Mouse (Mus musculus): ENCODE data around the gene Kdelr2. TPM values are rescaled to one million over a fixed set of nuclear protein-coding genes. Genes with fewer than 3 reads are reported as not detected.

Kdelr2 gene
- polyA plus RNA-seq, 1 experiment from 2014 or later: 186 TPM

DNA sequence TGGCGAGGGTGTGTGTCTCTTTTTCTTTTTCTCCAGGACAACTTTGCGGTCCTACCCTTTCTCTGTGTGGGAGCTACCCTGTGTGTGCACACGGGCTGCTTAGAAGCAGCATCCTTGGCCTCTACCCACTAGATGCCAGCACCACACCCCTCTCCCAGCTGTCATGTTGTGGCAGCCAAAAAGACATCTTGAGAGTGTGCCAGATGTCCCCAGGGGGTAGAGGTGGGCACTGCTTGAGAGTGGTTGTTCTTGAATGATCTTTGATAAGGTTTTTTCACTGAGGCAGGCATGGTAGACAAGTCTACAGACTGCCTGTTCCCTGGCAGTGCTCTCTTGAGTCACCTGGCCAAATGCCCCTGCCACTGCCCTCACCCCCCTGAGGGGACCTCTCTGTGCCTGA is 35.7 kb upstream of the Kdelr2 start:
- Histone ChIP-seq H3K4me1 (ENCODE audit: control insufficient read depth, insufficient read depth, low read length) (peaks cover 14% of the 10 kb centered on the region), H3K9ac (ENCODE audit: low read length) (no peak overlapping the region), H3K36me3 (ENCODE audit: control insufficient read depth, insufficient read depth, low read length) (no peaks in the 10 kb centered on the region), H3K27ac (ENCODE audit: low read depth, low read length) (no peak overlapping the region), H3K9me3 (ENCODE audit: control insufficient read depth, low read length) (no peaks in the 10 kb centered on the region), H3K27me3 (ENCODE audit: control insufficient read depth, insufficient read depth, low read length) (peaks cover 64% of the 10 kb centered on the region), H3K4me2 (ENCODE audit: low read depth) (no peak overlapping the region), H3K4me3 (ENCODE audit: low read depth, low read length) (no peak overlapping the region)
- no peak for DNase-seq (ENCODE audit: low spot score)
- WGBS: 64% methylated on average over 3 of the region's 3 CpGs
- ATAC-seq (ENCODE audit: insufficient read depth, low FRiP score, low TSS enrichment): no peak

DNA sequence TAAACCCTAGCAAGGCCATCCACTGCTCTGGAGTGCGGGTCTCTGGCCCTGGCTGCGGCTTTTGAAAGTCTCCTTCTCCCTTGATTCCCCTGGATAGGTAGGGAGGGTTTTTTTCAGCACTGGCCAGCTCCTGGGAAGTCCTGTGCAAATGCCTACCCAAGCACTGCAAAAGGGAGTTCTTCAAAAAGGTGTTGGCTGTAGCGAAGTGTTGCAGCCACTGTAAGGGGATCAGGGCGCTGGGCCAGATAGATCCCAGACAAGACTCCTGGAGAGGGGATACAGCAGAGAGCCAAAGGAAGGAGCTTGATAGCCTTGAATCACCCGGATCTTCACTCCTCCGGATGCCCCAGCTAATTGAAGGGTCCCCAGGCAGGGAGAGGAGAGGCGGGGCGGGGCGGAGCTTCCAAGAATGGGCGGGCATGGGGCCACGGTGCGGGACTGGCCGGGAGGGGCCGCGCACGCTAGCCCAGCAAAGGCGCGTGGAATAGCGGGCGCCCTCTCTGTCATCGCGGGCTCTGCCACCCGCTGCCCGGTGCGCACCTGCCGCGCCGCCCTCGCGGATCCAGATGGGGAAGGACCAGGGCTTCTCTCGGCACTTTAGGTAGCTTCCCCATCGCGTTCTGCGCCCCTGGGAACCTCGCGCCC is 33.9 kb upstream of the Kdelr2 start:
- DNase-seq (ENCODE audit: low spot score) (peak; percentile 20), ATAC-seq (ENCODE audit: insufficient read depth, low FRiP score, low TSS enrichment) (no peak)
- no peak overlapping the region for H3K27ac ChIP-seq (ENCODE audit: low read depth, low read length)
- H3K4me1 ChIP-seq (ENCODE audit: control insufficient read depth, insufficient read depth, low read length): 0 out of 2 replicates have a peak, but pooled peaks cover 2% of the 10 kb centered on the region
- 2% methylated on average over 34 of the region's 36 CpGs for WGBS
- no peak overlapping the region for H3K9ac ChIP-seq (ENCODE audit: low read length)
- peak overlapping the region; percentile 31 for H3K4me2 ChIP-seq (ENCODE audit: low read depth)
- H3K27me3 ChIP-seq (ENCODE audit: control insufficient read depth, insufficient read depth, low read length): peaks cover 73% of the 10 kb centered on the region
- no peaks in the 10 kb centered on the region for H3K9me3 ChIP-seq (ENCODE audit: control insufficient read depth, low read length)
- H3K4me3 ChIP-seq (ENCODE audit: low read depth, low read length): no peak overlapping the region
- H3K36me3 ChIP-seq (ENCODE audit: control insufficient read depth, insufficient read depth, low read length): no peaks in the 10 kb centered on the region

DNA sequence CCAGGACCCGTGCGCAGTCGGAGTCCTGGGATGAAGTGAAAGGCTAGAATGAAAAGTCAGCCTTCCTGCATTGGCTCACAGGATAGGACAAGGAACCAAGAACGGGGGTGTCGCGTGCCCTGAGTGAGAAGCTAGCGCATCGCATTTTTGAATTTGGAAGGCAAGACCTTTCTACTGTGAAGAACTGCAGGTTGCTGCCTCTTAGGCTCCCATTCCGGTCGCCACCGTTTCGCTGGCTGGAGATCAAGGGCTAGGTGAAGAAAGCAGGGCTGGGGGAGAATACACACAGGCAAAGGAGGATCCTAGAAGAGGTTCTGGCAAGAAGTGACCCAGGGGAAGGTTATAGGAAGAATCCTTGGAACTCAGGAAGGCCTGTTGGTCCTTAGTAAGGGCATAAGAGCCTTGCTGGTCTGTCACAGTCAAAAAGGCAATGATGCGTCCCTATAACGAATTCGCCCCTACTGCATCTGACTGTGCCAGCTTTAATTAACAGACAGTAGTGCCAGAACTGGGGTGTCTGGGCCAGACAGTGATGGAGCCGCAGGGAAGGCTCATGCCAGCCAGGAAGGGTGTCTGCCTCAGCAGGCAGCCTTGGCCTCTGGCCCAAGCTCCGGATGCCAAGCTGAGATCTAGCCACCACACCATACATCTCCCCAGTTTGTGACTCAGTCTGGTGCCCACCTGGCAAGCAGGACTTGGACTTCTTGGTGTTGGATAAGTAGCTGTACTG is 33.1 kb upstream of the Kdelr2 start:
- 0 out of 2 replicates have a peak, but pooled peaks cover 2% of the 10 kb centered on the region for H3K4me1 ChIP-seq (ENCODE audit: control insufficient read depth, insufficient read depth, low read length)
- ATAC-seq (ENCODE audit: insufficient read depth, low FRiP score, low TSS enrichment) (no peak), DNase-seq (ENCODE audit: low spot score) (no peak)
- no peak overlapping the region for H3K9ac ChIP-seq (ENCODE audit: low read length)
- 26% methylated on average over 17 of the region's 17 CpGs for WGBS
- no peak overlapping the region for H3K27ac ChIP-seq (ENCODE audit: low read depth, low read length)
- no peaks in the 10 kb centered on the region for H3K9me3 ChIP-seq (ENCODE audit: control insufficient read depth, low read length)
- no peaks in the 10 kb centered on the region for H3K36me3 ChIP-seq (ENCODE audit: control insufficient read depth, insufficient read depth, low read length)
- H3K4me2 ChIP-seq (ENCODE audit: low read depth): peak overlapping the region; percentile 31; the same call in 1 of the 2 replicates
- H3K27me3 ChIP-seq (ENCODE audit: control insufficient read depth, insufficient read depth, low read length): peaks cover 71% of the 10 kb centered on the region
- H3K4me3 ChIP-seq (ENCODE audit: low read depth, low read length): no peak overlapping the region

DNA sequence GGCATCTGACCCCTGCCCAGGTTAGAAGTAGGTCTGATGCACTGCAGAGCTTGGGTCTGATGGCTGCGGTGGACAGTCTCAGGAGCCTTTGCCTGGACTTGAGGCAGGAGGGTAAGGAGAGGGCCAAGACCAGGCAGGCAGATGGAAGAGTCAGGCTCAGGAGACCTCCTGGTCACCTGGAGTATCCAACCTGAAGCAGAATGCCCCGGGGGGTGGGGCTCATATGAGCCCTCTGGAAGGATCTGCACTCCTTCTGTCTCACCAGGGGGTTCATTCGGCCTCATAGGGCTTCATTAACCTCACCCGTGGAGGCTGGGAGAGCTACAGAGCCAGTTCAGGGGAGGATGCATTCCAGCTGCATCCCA is 32.5 kb upstream of the Kdelr2 start:
- H3K9ac ChIP-seq (ENCODE audit: low read length): no peak overlapping the region
- H3K27ac ChIP-seq (ENCODE audit: low read depth, low read length): no peak overlapping the region
- WGBS: 53% methylated on average over 4 of the region's 4 CpGs
- H3K9me3 ChIP-seq (ENCODE audit: control insufficient read depth, low read length): no peaks in the 10 kb centered on the region
- H3K4me2 ChIP-seq (ENCODE audit: low read depth): no peak overlapping the region
- H3K27me3 ChIP-seq (ENCODE audit: control insufficient read depth, insufficient read depth, low read length): peaks cover 71% of the 10 kb centered on the region
- DNase-seq (ENCODE audit: low spot score) (no peak), ATAC-seq (ENCODE audit: insufficient read depth, low FRiP score, low TSS enrichment) (no peak)
- no peak overlapping the region for H3K4me3 ChIP-seq (ENCODE audit: low read depth, low read length)
- H3K36me3 ChIP-seq (ENCODE audit: control insufficient read depth, insufficient read depth, low read length): no peaks in the 10 kb centered on the region
- H3K4me1 ChIP-seq (ENCODE audit: control insufficient read depth, insufficient read depth, low read length): 0 out of 2 replicates have a peak, but pooled peaks cover 2% of the 10 kb centered on the region

DNA sequence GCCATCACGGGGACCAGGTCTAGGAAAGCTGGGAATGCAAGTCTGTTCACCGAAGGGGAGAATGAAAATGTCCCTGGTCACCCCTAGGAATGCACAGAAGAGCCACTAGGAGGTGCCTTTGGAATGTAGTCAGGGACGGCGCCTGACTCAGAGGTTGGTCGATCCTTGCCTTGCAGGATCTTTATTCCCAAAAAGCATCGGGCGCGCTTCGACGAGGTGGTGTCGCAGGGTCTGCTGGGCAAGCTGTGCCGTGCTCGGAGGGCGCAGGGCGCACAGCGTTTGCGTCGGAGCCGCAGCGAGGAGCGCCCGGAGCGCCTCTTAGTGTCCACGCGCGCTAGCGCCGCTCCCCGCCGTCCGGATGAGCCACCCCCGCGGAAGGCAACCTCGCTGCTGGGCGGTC is 30.8 kb upstream of the Kdelr2 start:
- Histone ChIP-seq H3K27ac (ENCODE audit: low read depth, low read length) (no peak overlapping the region), H3K4me2 (ENCODE audit: low read depth) (peak overlapping the region; percentile 36), H3K4me1 (ENCODE audit: control insufficient read depth, insufficient read depth, low read length) (0 out of 2 replicates have a peak, but pooled peaks cover 2% of the 10 kb centered on the region), H3K9me3 (ENCODE audit: control insufficient read depth, low read length) (no peaks in the 10 kb centered on the region), H3K9ac (ENCODE audit: low read length) (no peak overlapping the region), H3K27me3 (ENCODE audit: control insufficient read depth, insufficient read depth, low read length) (peaks cover 70% of the 10 kb centered on the region), H3K4me3 (ENCODE audit: low read depth, low read length) (peak overlapping the region; percentile 26), H3K36me3 (ENCODE audit: control insufficient read depth, insufficient read depth, low read length) (no peaks in the 10 kb centered on the region)
- DNase-seq (ENCODE audit: low spot score) (peak; percentile 21), ATAC-seq (ENCODE audit: insufficient read depth, low FRiP score, low TSS enrichment) (no peak)
- 4% methylated on average over 28 of the region's 35 CpGs for WGBS

DNA sequence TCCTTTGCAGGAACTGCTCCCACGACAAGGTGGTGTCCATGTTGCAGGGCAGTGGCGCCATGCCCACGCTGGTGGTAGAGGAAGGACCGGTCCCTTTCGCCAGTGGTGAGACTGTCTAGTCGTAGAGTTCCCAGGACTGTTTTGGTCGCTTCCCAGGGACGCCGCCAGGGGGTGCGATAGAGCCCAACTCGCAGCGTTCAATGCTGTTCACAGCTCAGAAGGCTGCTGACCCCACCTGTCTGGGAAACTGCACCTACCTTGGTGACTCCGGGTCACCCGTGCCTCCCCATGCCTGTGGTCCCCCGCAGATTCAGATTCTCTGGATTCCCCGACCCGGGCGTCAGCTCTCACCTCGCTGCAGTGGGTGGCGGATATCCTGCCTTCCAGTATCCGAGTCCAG is 28.4 kb upstream of the Kdelr2 start:
- Histone ChIP-seq H3K9ac (ENCODE audit: low read length) (no peak overlapping the region), H3K27me3 (ENCODE audit: control insufficient read depth, insufficient read depth, low read length) (peaks cover 46% of the 10 kb centered on the region), H3K36me3 (ENCODE audit: control insufficient read depth, insufficient read depth, low read length) (no peaks in the 10 kb centered on the region), H3K4me2 (ENCODE audit: low read depth) (no peak overlapping the region), H3K9me3 (ENCODE audit: control insufficient read depth, low read length) (no peaks in the 10 kb centered on the region), H3K4me1 (ENCODE audit: control insufficient read depth, insufficient read depth, low read length) (no peaks in the 10 kb centered on the region), H3K4me3 (ENCODE audit: low read depth, low read length) (no peak overlapping the region), H3K27ac (ENCODE audit: low read depth, low read length) (no peak overlapping the region)
- 10% methylated on average over 21 of the region's 21 CpGs for WGBS
- ATAC-seq (ENCODE audit: insufficient read depth, low FRiP score, low TSS enrichment) (no peak), DNase-seq (ENCODE audit: low spot score) (peak; percentile 73)

DNA sequence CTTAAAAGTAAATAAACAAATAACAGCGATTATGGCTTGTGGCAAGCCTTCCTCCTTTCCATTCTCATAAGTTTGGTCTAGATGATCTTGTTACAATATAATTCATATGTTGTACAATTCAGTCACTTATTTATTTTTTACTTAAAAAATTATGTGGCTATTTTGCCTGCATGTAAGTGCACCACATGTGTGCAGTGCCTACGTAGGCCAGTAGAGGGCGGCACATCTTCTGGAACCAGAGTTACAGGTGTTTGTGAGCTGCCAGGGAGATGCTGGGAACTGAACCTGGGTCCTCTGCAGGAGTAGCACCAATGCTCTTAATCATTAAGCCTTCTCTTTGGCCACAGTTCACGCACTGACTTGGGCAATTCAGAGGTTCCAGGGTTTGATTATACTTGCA is 27.5 kb upstream of the Kdelr2 start:
- H3K4me1 ChIP-seq (ENCODE audit: control insufficient read depth, insufficient read depth, low read length): no peaks in the 10 kb centered on the region
- no peak overlapping the region for H3K4me2 ChIP-seq (ENCODE audit: low read depth)
- WGBS: 83% methylated on average over 4 of the region's 4 CpGs
- peaks cover 39% of the 10 kb centered on the region for H3K27me3 ChIP-seq (ENCODE audit: control insufficient read depth, insufficient read depth, low read length)
- DNase-seq (ENCODE audit: low spot score) (no peak), ATAC-seq (ENCODE audit: insufficient read depth, low FRiP score, low TSS enrichment) (no peak)
- H3K4me3 ChIP-seq (ENCODE audit: low read depth, low read length): no peak overlapping the region
- no peak overlapping the region for H3K27ac ChIP-seq (ENCODE audit: low read depth, low read length)
- no peaks in the 10 kb centered on the region for H3K9me3 ChIP-seq (ENCODE audit: control insufficient read depth, low read length)
- H3K36me3 ChIP-seq (ENCODE audit: control insufficient read depth, insufficient read depth, low read length): no peaks in the 10 kb centered on the region
- no peak overlapping the region for H3K9ac ChIP-seq (ENCODE audit: low read length)

DNA sequence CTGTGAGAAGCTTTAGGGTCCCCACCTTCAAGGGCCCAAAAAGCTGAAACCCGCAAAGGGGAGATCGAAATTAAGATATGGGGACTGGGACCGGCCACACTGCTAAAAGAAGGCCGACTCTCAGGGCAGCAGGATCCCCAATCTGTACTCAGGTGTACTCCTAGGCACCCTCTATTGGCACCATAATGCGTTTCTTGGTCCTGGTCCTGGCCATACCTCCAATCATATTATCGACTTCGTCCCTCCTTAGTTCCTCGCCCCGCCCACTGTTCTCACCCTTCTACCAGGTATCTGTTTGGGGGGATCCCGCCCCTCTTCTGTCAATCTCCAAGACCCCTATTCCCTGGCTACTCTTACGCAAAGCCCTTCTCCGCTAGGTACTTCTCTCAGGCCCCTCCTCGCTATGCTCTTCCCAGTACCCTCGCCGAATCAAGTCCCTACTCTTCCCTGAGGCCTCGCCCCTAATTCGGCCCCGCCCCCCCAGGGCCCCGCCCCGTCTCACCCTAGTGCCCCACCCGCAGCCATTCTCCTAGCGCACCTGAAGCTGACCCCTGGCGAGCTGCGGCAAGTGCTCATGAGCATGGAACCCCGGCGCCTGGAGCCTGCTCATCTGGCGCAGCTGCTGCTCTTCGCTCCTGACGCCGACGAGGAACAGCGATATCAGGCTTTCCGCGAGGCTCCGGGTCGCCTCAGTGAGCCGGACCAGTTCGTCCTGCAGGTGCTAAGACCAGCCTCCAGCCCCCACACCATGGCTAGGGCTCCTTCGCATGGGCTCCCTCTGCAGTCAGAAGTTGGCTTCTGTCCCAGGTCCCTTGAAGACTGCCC is 16.6 kb upstream of the Kdelr2 start:
- DNase-seq (ENCODE audit: low spot score) (peak; percentile 36), ATAC-seq (ENCODE audit: insufficient read depth, low FRiP score, low TSS enrichment) (no peak)
- Histone ChIP-seq H3K9ac (ENCODE audit: low read length) (no peak overlapping the region), H3K9me3 (ENCODE audit: control insufficient read depth, low read length) (no peaks in the 10 kb centered on the region), H3K27me3 (ENCODE audit: control insufficient read depth, insufficient read depth, low read length) (peaks cover 13% of the 10 kb centered on the region; the same call in 1 of the 2 replicates), H3K27ac (ENCODE audit: low read depth, low read length) (no peak overlapping the region), H3K4me3 (ENCODE audit: low read depth, low read length) (peak overlapping the region; percentile 22), H3K4me1 (ENCODE audit: control insufficient read depth, insufficient read depth, low read length) (no peaks in the 10 kb centered on the region), H3K36me3 (ENCODE audit: control insufficient read depth, insufficient read depth, low read length) (no peaks in the 10 kb centered on the region), H3K4me2 (ENCODE audit: low read depth) (peak overlapping the region; percentile 53)
- 10% methylated on average over 39 of the region's 39 CpGs for WGBS

All from neural tube, embryonic 11.5 days (tissue).